Mouse (Mus musculus) G1E (cell line): ENCODE measurements around the gene Rab30. TPM values are rescaled to one million over a fixed set of nuclear protein-coding genes. Genes with fewer than 3 reads are reported as not detected.

ENCODE experiments used
- ATAC-seq: 2 replicates; pipeline ENCODE4 v1.8.0; 2016; ENCODE audit warnings: mild to moderate bottlenecking; ENCODE audit not compliant: insufficient number of reproducible peaks, poor library complexity, low FRiP score, severe bottlenecking; ENCODE audit errors: extremely low read depth
- DNase-seq: peaks from one replicate; pipeline ENCODE4 v3.0.0; 2012; ENCODE audit warnings: low spot score
- H3K27me3 ChIP-seq: 2 replicates; pipeline ENCODE4 v1.6.1; 2012; ENCODE audit warnings: mild to moderate bottlenecking, low read length, inconsistent platforms; ENCODE audit not compliant: insufficient read depth
- H3K36me3 ChIP-seq: replicated peaks from 2 replicates; pipeline ENCODE3; 2012; ENCODE audit warnings: mild to moderate bottlenecking, inconsistent platforms
- H3K4me1 ChIP-seq: 2 replicates; pipeline ENCODE4 v1.6.1; 2012; ENCODE audit warnings: low read depth, low read length, inconsistent platforms, mixed read lengths; ENCODE audit not compliant: insufficient read depth
- H3K4me3 ChIP-seq: 2 replicates; pipeline ENCODE4 v1.5.1; 2012; ENCODE audit warnings: low read depth, mild to moderate bottlenecking, inconsistent platforms, low read length, moderate library complexity, mixed read lengths
- H3K9me3 ChIP-seq: replicated peaks from 2 replicates; pipeline ENCODE4 v1.6.1; 2012; ENCODE audit warnings: inconsistent platforms
- CTCF ChIP-seq: IDR thresholded peaks from 2 replicates; pipeline ENCODE4 v1.5.1; 2012; ENCODE audit warnings: low read depth, low read length, inconsistent platforms, mixed read lengths
- GATA1 ChIP-seq: IDR thresholded peaks from 2 replicates; pipeline ENCODE4 v1.6.1; 2012; ENCODE audit warnings: borderline replicate concordance, low read length, inconsistent platforms, mixed read lengths
- GATA2 ChIP-seq: IDR thresholded peaks from 2 replicates; pipeline ENCODE4 v1.6.1; 2012; ENCODE audit warnings: low read depth, low read length, inconsistent platforms, borderline replicate concordance
- POLR2AphosphoS5 ChIP-seq: IDR thresholded peaks from 2 replicates; pipeline ENCODE4 v1.6.1; 2012; ENCODE audit warnings: low read depth, low read length, inconsistent platforms; ENCODE audit not compliant: insufficient replicate concordance
- TAL1 ChIP-seq: conservative IDR thresholded peaks from 2 replicates; pipeline ENCODE4 v1.6.1; 2012; ENCODE audit warnings: low read depth, low read length, inconsistent platforms, mixed read lengths
- polyA plus RNA-seq: library from polyadenylated mRNA; stranded (reverse); fragments of >175 nt; gene quantifications from 2 replicates; pipeline ENCODE4 v1.2.3, GENCODE M21; 2012
- total RNA-seq, 2 experiments: library from RNA; stranded (forward) in 1 of 2; stranded (reverse) in 1 of 2; fragments of 200-1000 nt in 1 of 2; fragments of >200 nt in 1 of 2; fragmentation: Nextera tagmentation in 1 of 2; gene quantifications; 2 replicates each; pipeline ENCODE4 v1.2.3; 2014 to 2017

Gene Rab30
- total and polyA plus RNA-seq, 3 experiments, result 0.08 to 4.4 (median 1.6) TPM

- Histone ChIP-seq H3K27me3 (peaks cover 5% of the 10 kb centered on the region), H3K9me3 (no peaks in the 10 kb centered on the region), H3K4me3 (no peak overlapping the region), H3K4me1 (0 out of 2 replicates have a peak, but pooled peaks cover 2% of the 10 kb centered on the region), H3K36me3 (no peaks in the 10 kb centered on the region)
- no peak for DNase-seq
- ATAC-seq, result no peak
- TF ChIP-seq CTCF, result no peak
- TF ChIP-seq GATA2, result no peak
- TF ChIP-seq TAL1, result no peak
- TF ChIP-seq GATA1, result no peak
- TF ChIP-seq POLR2AphosphoS5, result no peak
Observed at GRCm38 (mm10) chr7:92822409-92823101, 81.2 kb downstream of the Rab30 start.

GRCm38 (mm10) chr7:92826248-92826647 is 84.8 kb downstream of the Rab30 start:
- no peak for DNase-seq
- Histone ChIP-seq H3K36me3 (no peaks in the 10 kb centered on the region), H3K27me3 (peaks cover 3% of the 10 kb centered on the region; the same call in 1 of the 2 replicates), H3K4me1 (no peaks in the 10 kb centered on the region), H3K9me3 (no peaks in the 10 kb centered on the region), H3K4me3 (no peak overlapping the region)
- no peak for TF ChIP-seq GATA2
- no peak for TF ChIP-seq TAL1
- TF ChIP-seq POLR2AphosphoS5, result no peak
- no peak for TF ChIP-seq GATA1
- no peak for TF ChIP-seq CTCF
- no peak for ATAC-seq

GRCm38 (mm10) chr7:92827981-92828380 is 86.6 kb downstream of the Rab30 start:
- H3K4me3 ChIP-seq, result no peak overlapping the region
- H3K36me3 ChIP-seq, result no peaks in the 10 kb centered on the region
- no peaks in the 10 kb centered on the region for H3K4me1 ChIP-seq
- no peaks in the 10 kb centered on the region for H3K9me3 ChIP-seq
- DNase-seq (no peak), ATAC-seq (no peak)
- peaks cover 3% of the 10 kb centered on the region; the same call in 1 of the 2 replicates for H3K27me3 ChIP-seq
- TF ChIP-seq GATA2 (no peak), CTCF (no peak), TAL1 (no peak), POLR2AphosphoS5 (no peak), GATA1 (no peak)

- Histone ChIP-seq H3K4me1 (no peaks in the 10 kb centered on the region), H3K27me3 (peaks cover under 1% of the 10 kb centered on the region; the same call in 1 of the 2 replicates), H3K4me3 (no peak overlapping the region), H3K9me3 (no peaks in the 10 kb centered on the region), H3K36me3 (no peaks in the 10 kb centered on the region)
- ATAC-seq (no peak), DNase-seq (no peak)
- TF ChIP-seq GATA1 (no peak), TAL1 (no peak), POLR2AphosphoS5 (no peak), CTCF (no peak), GATA2 (no peak)
Observed at GRCm38 (mm10) chr7:92832395-92832794, 91.0 kb downstream of the Rab30 start.

- DNase-seq, result no peak
- no peak overlapping the region for H3K4me3 ChIP-seq
- ATAC-seq, result no peak
- TF ChIP-seq POLR2AphosphoS5 (no peak), GATA2 (no peak), TAL1 (no peak), CTCF (no peak), GATA1 (no peak)
- no peaks in the 10 kb centered on the region for H3K4me1 ChIP-seq
- no peaks in the 10 kb centered on the region for H3K9me3 ChIP-seq
- no peaks in the 10 kb centered on the region for H3K36me3 ChIP-seq
- H3K27me3 ChIP-seq, result no peaks in the 10 kb centered on the region
Observed at GRCm38 (mm10) chr7:92834391-92834790, 93.0 kb downstream of the Rab30 start.

GRCm38 (mm10) chr7:92836447-92836846 is 95.0 kb downstream of the Rab30 start:
- H3K9me3 ChIP-seq, result no peaks in the 10 kb centered on the region
- ATAC-seq (no peak), DNase-seq (no peak)
- no peak for TF ChIP-seq TAL1
- no peak for TF ChIP-seq GATA1
- TF ChIP-seq POLR2AphosphoS5, result no peak
- no peak for TF ChIP-seq CTCF
- no peak for TF ChIP-seq GATA2
- no peaks in the 10 kb centered on the region for H3K4me1 ChIP-seq
- H3K4me3 ChIP-seq, result no peak overlapping the region
- H3K36me3 ChIP-seq, result no peaks in the 10 kb centered on the region
- no peaks in the 10 kb centered on the region for H3K27me3 ChIP-seq

GRCm38 (mm10) chr7:92837226-92837625 is 95.8 kb downstream of the Rab30 start:
- Histone ChIP-seq H3K9me3 (no peaks in the 10 kb centered on the region), H3K27me3 (no peaks in the 10 kb centered on the region), H3K4me1 (no peaks in the 10 kb centered on the region), H3K36me3 (no peaks in the 10 kb centered on the region), H3K4me3 (no peak overlapping the region)
- TF ChIP-seq GATA1 (no peak), GATA2 (no peak), CTCF (no peak), TAL1 (no peak), POLR2AphosphoS5 (no peak)
- DNase-seq (no peak), ATAC-seq (no peak)
